Mouse (Mus musculus) intestine, postnatal 0 days (tissue): ENCODE measurements at regions not wholly inside any gene's neighbourhood (a gene's known extent, or its start where the extent isn't known, plus 50 kb on each side); places are given as distances from the start of the nearest gene placed in this dataset.

ENCODE experiments used
- ATAC-seq: fragments of 200-750 bp; cut with Nextera tagmentation; 2 replicates; pipeline ENCODE4 v1.8.0; 2017; ENCODE audit warnings: mild to moderate bottlenecking, moderate TSS enrichment, moderate library complexity
- H3K27ac ChIP-seq: fragments of 300-500 bp; sonication (generic); 2 replicates; pipeline ENCODE4 v1.5.1; 2014; ENCODE audit warnings: mild to moderate bottlenecking, low read depth, low read length, moderate library complexity
- H3K27me3 ChIP-seq: fragments of 300-500 bp; sonication (generic); replicated peaks from 2 replicates; pipeline ENCODE4 v1.6.1; 2014; ENCODE audit warnings: low read length, mixed read lengths; ENCODE audit not compliant: control insufficient read depth, insufficient read depth
- H3K36me3 ChIP-seq: fragments of 300-500 bp; sonication (generic); 2 replicates; pipeline ENCODE4 v1.6.1; 2014; ENCODE audit warnings: mild to moderate bottlenecking, moderate library complexity; ENCODE audit not compliant: control insufficient read depth, insufficient read depth
- H3K4me1 ChIP-seq: fragments of 300-500 bp; sonication (generic); replicated peaks from 2 replicates; pipeline ENCODE4 v1.6.1; 2014; ENCODE audit warnings: antibody characterized with exemption, low read length, mixed read lengths; ENCODE audit not compliant: control insufficient read depth, insufficient read depth
- H3K4me2 ChIP-seq: fragments of 300-500 bp; sonication (generic); replicated peaks from 2 replicates; pipeline ENCODE4 v1.6.1; 2014; ENCODE audit warnings: low read depth, mild to moderate bottlenecking, moderate library complexity
- H3K4me3 ChIP-seq: fragments of 300-500 bp; sonication (generic); 2 replicates; pipeline ENCODE4 v1.5.1; 2014; ENCODE audit warnings: low read depth, low read length
- H3K9ac ChIP-seq: fragments of 300-500 bp; sonication (generic); 2 replicates; pipeline ENCODE4 v1.6.1; 2014; ENCODE audit warnings: mild to moderate bottlenecking, low read depth, low read length
- H3K9me3 ChIP-seq: fragments of 300-500 bp; sonication (generic); 2 replicates; pipeline ENCODE4 v1.6.1; 2016; ENCODE audit warnings: mixed run types; ENCODE audit not compliant: control insufficient read depth
- CTCF ChIP-seq: sonication (generic); IDR thresholded peaks from 2 replicates; pipeline ENCODE4 v1.5.1; 2016; ENCODE audit warnings: low read depth, mild to moderate bottlenecking, control low read depth, antibody characterized with exemption, moderate library complexity
- WGBS: fragments of 180-500 bp; shearing (Covaris S2); extraction: QIAGEN DNeasy Blood & Tissue Kit; methylation state at CpG from one replicate; pipeline ENCODE4 v1.1.7; 2014; 5-methylcytosine and 5-hydroxymethylcytosine counted together

GRCm38 (mm10) chr12:71419161-71419560 lies 109.5 kb downstream of the Dact1 start:
- H3K36me3 ChIP-seq: no peaks in the 10 kb centered on the region
- H3K27ac ChIP-seq: no peak overlapping the region
- no peak overlapping the region for H3K4me3 ChIP-seq
- WGBS: 69% methylated on average over 4 of the region's 4 CpGs
- no peaks in the 10 kb centered on the region for H3K4me1 ChIP-seq
- no peak for TF ChIP-seq CTCF
- no peak overlapping the region for H3K4me2 ChIP-seq
- no peaks in the 10 kb centered on the region for H3K9me3 ChIP-seq
- no peak for ATAC-seq
- H3K27me3 ChIP-seq: no peaks in the 10 kb centered on the region
- H3K9ac ChIP-seq: no peak overlapping the region

GRCm38 (mm10) chr12:71426023-71426719 lies 116.5 kb downstream of the Dact1 start:
- H3K4me2 ChIP-seq: no peak overlapping the region
- H3K9ac ChIP-seq: no peak overlapping the region
- H3K27ac ChIP-seq: no peak overlapping the region
- no peaks in the 10 kb centered on the region for H3K36me3 ChIP-seq
- no peaks in the 10 kb centered on the region for H3K4me1 ChIP-seq
- no peak for ATAC-seq
- TF ChIP-seq CTCF: no peak
- H3K9me3 ChIP-seq: no peaks in the 10 kb centered on the region
- 27% methylated on average over 10 of the region's 10 CpGs for WGBS
- no peak overlapping the region for H3K4me3 ChIP-seq
- no peaks in the 10 kb centered on the region for H3K27me3 ChIP-seq

- Histone ChIP-seq H3K4me2 (no peak overlapping the region), H3K9me3 (no peaks in the 10 kb centered on the region), H3K4me1 (no peaks in the 10 kb centered on the region), H3K27me3 (no peaks in the 10 kb centered on the region), H3K36me3 (no peaks in the 10 kb centered on the region), H3K9ac (no peak overlapping the region), H3K27ac (no peak overlapping the region), H3K4me3 (no peak overlapping the region)
- no peak for TF ChIP-seq CTCF
- no peak for ATAC-seq
- WGBS: 35% methylated on average over 2 of the region's 2 CpGs
These were observed 118.3 kb downstream of the Dact1 start for GRCm38 (mm10) chr12:71427974-71428373.

GRCm38 (mm10) chr12:71429561-71430200 lies 120.0 kb downstream of the Dact1 start:
- WGBS: 46% methylated on average over 13 of the region's 13 CpGs
- ATAC-seq: no peak
- H3K9me3 ChIP-seq: no peaks in the 10 kb centered on the region
- no peaks in the 10 kb centered on the region for H3K4me1 ChIP-seq
- no peak overlapping the region for H3K27ac ChIP-seq
- H3K27me3 ChIP-seq: no peaks in the 10 kb centered on the region
- no peak overlapping the region for H3K9ac ChIP-seq
- H3K4me2 ChIP-seq: no peak overlapping the region
- no peak for TF ChIP-seq CTCF
- no peaks in the 10 kb centered on the region for H3K36me3 ChIP-seq
- no peak overlapping the region for H3K4me3 ChIP-seq

GRCm38 (mm10) chr12:71430331-71430730 lies 120.6 kb downstream of the Dact1 start:
- ATAC-seq: no peak

GRCm38 (mm10) chr12:71431116-71431515 lies 121.4 kb downstream of the Dact1 start:
- Histone ChIP-seq H3K4me2 (no peak overlapping the region), H3K36me3 (no peaks in the 10 kb centered on the region), H3K27ac (no peak overlapping the region), H3K4me3 (no peak overlapping the region), H3K9me3 (no peaks in the 10 kb centered on the region), H3K27me3 (no peaks in the 10 kb centered on the region), H3K4me1 (no peaks in the 10 kb centered on the region), H3K9ac (no peak overlapping the region)
- 65% methylated on average over 8 of the region's 8 CpGs for WGBS
- ATAC-seq: no peak
- no peak for TF ChIP-seq CTCF

More at GRCm38 (mm10) chr12:71430331-71430730, 120.6 kb downstream of the Dact1 start:
- Histone ChIP-seq H3K9me3 (no peaks in the 10 kb centered on the region), H3K4me2 (no peak overlapping the region), H3K36me3 (no peaks in the 10 kb centered on the region), H3K4me3 (no peak overlapping the region), H3K27me3 (no peaks in the 10 kb centered on the region), H3K9ac (no peak overlapping the region), H3K4me1 (no peaks in the 10 kb centered on the region), H3K27ac (no peak overlapping the region)
- TF ChIP-seq CTCF: no peak
- 38% methylated on average over 11 of the region's 11 CpGs for WGBS
